Mouse (Mus musculus): Measurements from ENCODE around the gene Etv5. TPM values are rescaled to one million over a fixed set of nuclear protein-coding genes. Genes with fewer than 3 reads are reported as not detected.

Etv5 gene
- polyA plus RNA-seq, 1 experiment from 2014 or later: 52.7 TPM

GRCm38 (mm10) chr16:22436106-22436505, 3.4 kb downstream of the Etv5 start:
- Histone ChIP-seq H3K9ac (ENCODE audit: low read length) (no peak overlapping the region), H3K27ac (replicated peaks; ENCODE audit: low read depth, low read length) (no peak overlapping the region), H3K36me3 (ENCODE audit: control insufficient read depth, insufficient read depth, low read length) (no peaks in the 10 kb centered on the region), H3K9me3 (ENCODE audit: control insufficient read depth, low read length) (no peaks in the 10 kb centered on the region), H3K4me1 (ENCODE audit: control insufficient read depth, insufficient read depth, low read length) (peaks cover 14% of the 10 kb centered on the region), H3K27me3 (ENCODE audit: control insufficient read depth, insufficient read depth, low read length) (no peaks in the 10 kb centered on the region), H3K4me2 (ENCODE audit: low read depth, severe bottlenecking) (no peak overlapping the region), H3K4me3 (ENCODE audit: low read depth, low read length) (no peak overlapping the region)
- WGBS: 59% methylated on average over 6 of the region's 6 CpGs
- DNase-seq (ENCODE audit: low spot score) (no peak), ATAC-seq (ENCODE audit: insufficient number of reproducible peaks, low FRiP score, low TSS enrichment, low read depth) (no peak)

- WGBS: 58% methylated on average over 5 of the region's 5 CpGs
- H3K4me2 ChIP-seq (ENCODE audit: low read depth, severe bottlenecking): no peak overlapping the region
- H3K36me3 ChIP-seq (ENCODE audit: control insufficient read depth, insufficient read depth, low read length): no peaks in the 10 kb centered on the region
- no peak overlapping the region for H3K4me3 ChIP-seq (ENCODE audit: low read depth, low read length)
- DNase-seq (ENCODE audit: low spot score) (no peak), ATAC-seq (ENCODE audit: insufficient number of reproducible peaks, low FRiP score, low TSS enrichment, low read depth) (no peak)
- no peak overlapping the region for H3K27ac ChIP-seq (replicated peaks; ENCODE audit: low read depth, low read length)
- peaks cover 9% of the 10 kb centered on the region for H3K4me1 ChIP-seq (ENCODE audit: control insufficient read depth, insufficient read depth, low read length)
- H3K9me3 ChIP-seq (ENCODE audit: control insufficient read depth, low read length): no peaks in the 10 kb centered on the region
- no peaks in the 10 kb centered on the region for H3K27me3 ChIP-seq (ENCODE audit: control insufficient read depth, insufficient read depth, low read length)
- no peak overlapping the region for H3K9ac ChIP-seq (ENCODE audit: low read length)
These were observed 5.0 kb downstream of the Etv5 start for GRCm38 (mm10) chr16:22434530-22434929.

DNA sequence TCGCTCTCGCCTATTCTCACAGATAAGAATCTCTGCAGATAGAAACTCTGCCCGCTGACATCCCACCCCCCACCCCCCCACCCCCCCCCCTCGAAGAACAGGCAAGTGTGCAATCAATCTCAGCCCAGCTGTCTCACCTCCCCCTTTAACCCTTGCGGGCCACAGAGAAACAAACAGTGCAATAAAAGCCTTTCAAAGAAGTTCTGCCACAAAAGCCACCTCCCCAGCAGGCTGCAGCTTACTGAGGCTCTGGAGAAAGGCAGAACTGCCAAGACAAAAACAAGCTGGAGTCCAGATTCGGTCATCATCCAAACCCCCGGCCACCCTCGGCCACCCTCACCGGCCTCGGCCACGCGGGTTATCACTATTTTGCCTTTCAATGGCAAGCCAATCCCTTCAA, 5.6 kb downstream of the Etv5 start:
- Histone ChIP-seq H3K27ac (replicated peaks; ENCODE audit: low read depth, low read length) (no peak overlapping the region), H3K9me3 (ENCODE audit: control insufficient read depth, low read length) (no peaks in the 10 kb centered on the region), H3K27me3 (ENCODE audit: control insufficient read depth, insufficient read depth, low read length) (no peaks in the 10 kb centered on the region), H3K36me3 (ENCODE audit: control insufficient read depth, insufficient read depth, low read length) (no peaks in the 10 kb centered on the region), H3K4me3 (ENCODE audit: low read depth, low read length) (no peak overlapping the region; the same call in 1 of the 2 replicates), H3K4me2 (ENCODE audit: low read depth, severe bottlenecking) (peak overlapping the region; percentile 7; the same call in 1 of the 2 replicates), H3K9ac (ENCODE audit: low read length) (no peak overlapping the region), H3K4me1 (ENCODE audit: control insufficient read depth, insufficient read depth, low read length) (peaks cover 13% of the 10 kb centered on the region)
- 18% methylated on average over 12 of the region's 12 CpGs for WGBS
- ATAC-seq (ENCODE audit: insufficient number of reproducible peaks, low FRiP score, low TSS enrichment, low read depth) (no peak), DNase-seq (ENCODE audit: low spot score) (no peak)

- Histone ChIP-seq H3K4me3 (ENCODE audit: low read depth, low read length) (no peak overlapping the region), H3K4me2 (ENCODE audit: low read depth, severe bottlenecking) (no peak overlapping the region), H3K9ac (ENCODE audit: low read length) (no peak overlapping the region), H3K4me1 (ENCODE audit: control insufficient read depth, insufficient read depth, low read length) (peaks cover 18% of the 10 kb centered on the region), H3K27ac (replicated peaks; ENCODE audit: low read depth, low read length) (no peak overlapping the region), H3K27me3 (ENCODE audit: control insufficient read depth, insufficient read depth, low read length) (no peaks in the 10 kb centered on the region), H3K36me3 (ENCODE audit: control insufficient read depth, insufficient read depth, low read length) (no peaks in the 10 kb centered on the region), H3K9me3 (ENCODE audit: control insufficient read depth, low read length) (no peaks in the 10 kb centered on the region)
- ATAC-seq (ENCODE audit: insufficient number of reproducible peaks, low FRiP score, low TSS enrichment, low read depth) (no peak), DNase-seq (ENCODE audit: low spot score) (no peak)
- WGBS: 83% methylated on average over 12 of the region's 12 CpGs
These were observed 7.7 kb downstream of the Etv5 start for GRCm38 (mm10) chr16:22431773-22432172.

DNA sequence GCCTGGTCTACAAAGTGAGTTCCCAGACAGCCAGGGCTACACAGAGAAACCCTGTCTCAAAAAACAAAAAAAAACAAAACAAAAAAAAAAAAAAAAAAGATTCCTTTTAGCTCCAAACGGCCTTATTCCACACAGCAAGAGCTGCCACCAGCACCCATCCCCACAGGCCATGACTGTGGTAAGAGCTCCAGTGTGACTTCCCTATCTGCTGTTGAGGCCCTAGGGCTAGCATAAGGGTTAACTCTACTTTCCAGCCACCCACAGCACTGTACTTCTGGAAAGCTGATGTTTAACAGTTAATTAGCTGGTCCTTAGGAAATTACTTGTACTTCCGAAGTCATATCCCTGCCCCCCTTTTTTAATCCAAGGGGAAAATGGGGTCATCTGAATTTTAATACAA, 8.2 kb downstream of the Etv5 start:
- no peaks in the 10 kb centered on the region for H3K27me3 ChIP-seq (ENCODE audit: control insufficient read depth, insufficient read depth, low read length)
- no peak overlapping the region for H3K4me2 ChIP-seq (ENCODE audit: low read depth, severe bottlenecking)
- WGBS: 73% methylated on average over 2 of the region's 2 CpGs
- ATAC-seq (ENCODE audit: insufficient number of reproducible peaks, low FRiP score, low TSS enrichment, low read depth) (no peak), DNase-seq (ENCODE audit: low spot score) (no peak)
- no peak overlapping the region for H3K4me3 ChIP-seq (ENCODE audit: low read depth, low read length)
- no peaks in the 10 kb centered on the region for H3K36me3 ChIP-seq (ENCODE audit: control insufficient read depth, insufficient read depth, low read length)
- H3K4me1 ChIP-seq (ENCODE audit: control insufficient read depth, insufficient read depth, low read length): peaks cover 18% of the 10 kb centered on the region
- no peak overlapping the region for H3K27ac ChIP-seq (replicated peaks; ENCODE audit: low read depth, low read length)
- H3K9me3 ChIP-seq (ENCODE audit: control insufficient read depth, low read length): no peaks in the 10 kb centered on the region
- H3K9ac ChIP-seq (ENCODE audit: low read length): no peak overlapping the region

DNA sequence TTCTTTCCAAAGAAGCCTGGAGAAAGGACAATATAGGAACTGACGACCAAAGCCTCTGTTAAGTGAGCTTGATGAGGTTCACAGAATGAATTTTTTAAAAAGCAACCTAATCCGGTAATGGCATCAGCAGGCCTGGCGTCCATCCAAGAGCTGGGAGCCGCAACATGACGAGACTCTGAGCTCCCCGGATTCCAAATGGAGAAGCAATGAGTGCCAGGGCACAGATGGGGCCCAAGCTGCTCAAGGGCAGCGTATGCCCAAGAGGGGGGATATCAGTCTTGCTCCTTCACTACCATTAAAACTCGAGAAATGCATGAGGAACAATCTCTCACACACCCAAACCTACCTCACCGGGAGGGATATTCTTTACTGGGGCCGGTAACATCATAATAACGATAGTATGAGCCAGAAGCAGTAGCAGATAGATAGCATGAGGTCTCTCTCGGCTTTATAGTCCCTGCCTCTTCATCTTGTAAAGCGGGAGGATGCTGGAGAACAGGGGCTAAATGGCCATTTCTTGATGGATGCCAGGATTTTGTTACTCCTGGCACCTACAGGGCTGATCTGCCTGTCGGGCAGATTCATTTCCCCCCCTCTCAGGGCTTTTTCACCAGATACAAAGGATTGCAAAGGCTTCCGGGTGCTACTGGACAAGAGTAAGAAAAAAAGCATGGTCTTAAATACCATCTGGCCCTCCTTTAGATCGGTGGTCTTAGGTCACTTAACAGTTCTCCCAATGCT, 9.1 kb downstream of the Etv5 start:
- DNase-seq (ENCODE audit: low spot score) (no peak), ATAC-seq (ENCODE audit: insufficient number of reproducible peaks, low FRiP score, low TSS enrichment, low read depth) (no peak)
- Histone ChIP-seq H3K4me3 (ENCODE audit: low read depth, low read length) (no peak overlapping the region), H3K36me3 (ENCODE audit: control insufficient read depth, insufficient read depth, low read length) (no peaks in the 10 kb centered on the region), H3K4me1 (ENCODE audit: control insufficient read depth, insufficient read depth, low read length) (peaks cover 18% of the 10 kb centered on the region), H3K9ac (ENCODE audit: low read length) (no peak overlapping the region), H3K4me2 (ENCODE audit: low read depth, severe bottlenecking) (no peak overlapping the region), H3K9me3 (ENCODE audit: control insufficient read depth, low read length) (no peaks in the 10 kb centered on the region), H3K27me3 (ENCODE audit: control insufficient read depth, insufficient read depth, low read length) (no peaks in the 10 kb centered on the region), H3K27ac (replicated peaks; ENCODE audit: low read depth, low read length) (no peak overlapping the region)
- WGBS: 82% methylated on average over 16 of the region's 16 CpGs

DNA sequence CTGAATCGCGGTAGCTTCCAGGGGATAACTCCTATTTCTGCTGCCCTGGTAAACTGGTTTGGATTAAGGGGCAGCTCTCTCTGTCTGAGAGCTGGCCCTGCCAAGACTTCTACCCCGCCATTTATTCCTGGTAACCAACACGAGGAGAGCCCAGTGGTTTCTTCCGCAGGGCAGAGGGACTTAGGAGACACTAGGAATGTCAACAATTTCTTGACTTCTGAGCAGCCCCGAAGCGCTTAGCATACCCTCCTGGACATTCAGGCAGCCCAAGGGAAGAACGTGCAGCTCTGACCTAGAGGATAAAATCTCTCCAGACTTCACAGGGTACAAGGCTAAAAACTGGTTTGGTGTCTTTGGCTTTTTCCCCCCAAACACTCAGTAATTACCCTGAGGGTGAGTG, 10.1 kb downstream of the Etv5 start:
- ATAC-seq (ENCODE audit: insufficient number of reproducible peaks, low FRiP score, low TSS enrichment, low read depth): no peak
- Histone ChIP-seq H3K4me2 (ENCODE audit: low read depth, severe bottlenecking) (peak overlapping the region; percentile 17; the same call in 1 of the 2 replicates), H3K36me3 (ENCODE audit: control insufficient read depth, insufficient read depth, low read length) (peaks cover 2% of the 10 kb centered on the region; the same call in 1 of the 2 replicates), H3K27me3 (ENCODE audit: control insufficient read depth, insufficient read depth, low read length) (no peaks in the 10 kb centered on the region), H3K9ac (ENCODE audit: low read length) (no peak overlapping the region; the same call in 1 of the 2 replicates), H3K4me3 (ENCODE audit: low read depth, low read length) (no peak overlapping the region), H3K9me3 (ENCODE audit: control insufficient read depth, low read length) (no peaks in the 10 kb centered on the region), H3K4me1 (ENCODE audit: control insufficient read depth, insufficient read depth, low read length) (peaks cover 14% of the 10 kb centered on the region), H3K27ac (replicated peaks; ENCODE audit: low read depth, low read length) (peak overlapping the region; percentile 21; the same call in 1 of the 2 replicates)
- no peak for DNase-seq (ENCODE audit: low spot score)
- 30% methylated on average over 8 of the region's 8 CpGs for WGBS

DNA sequence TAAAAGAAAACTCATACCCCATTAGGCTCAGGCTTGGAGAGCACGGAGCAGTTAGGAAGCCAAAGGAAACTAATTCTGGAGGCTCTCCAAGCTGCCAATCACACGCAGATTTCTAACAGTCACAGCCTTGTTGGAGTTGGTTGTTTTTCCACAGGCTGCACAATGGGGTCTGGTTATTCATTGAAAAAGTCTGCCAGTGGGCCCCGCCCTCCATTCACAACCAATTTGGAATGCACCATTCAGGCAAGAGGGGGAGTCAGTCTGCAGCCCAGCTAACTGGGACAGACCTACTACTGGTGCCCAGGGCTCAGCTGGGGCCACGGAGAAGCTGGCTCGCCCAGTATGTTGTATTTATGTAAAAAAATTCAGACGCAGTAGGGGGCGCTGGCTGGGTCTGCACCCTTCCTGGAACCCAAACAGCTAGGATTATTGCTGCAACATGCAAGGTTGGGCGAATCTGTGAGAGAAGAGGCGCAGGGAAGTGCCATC, 10.6 kb downstream of the Etv5 start:
- ATAC-seq (ENCODE audit: insufficient number of reproducible peaks, low FRiP score, low TSS enrichment, low read depth): peak; percentile 89
- Histone ChIP-seq H3K36me3 (ENCODE audit: control insufficient read depth, insufficient read depth, low read length) (peaks cover 2% of the 10 kb centered on the region; the same call in 1 of the 2 replicates), H3K4me2 (ENCODE audit: low read depth, severe bottlenecking) (peak overlapping the region; percentile 17; the same call in 1 of the 2 replicates), H3K9ac (ENCODE audit: low read length) (no peak overlapping the region; the same call in 1 of the 2 replicates), H3K4me1 (ENCODE audit: control insufficient read depth, insufficient read depth, low read length) (peaks cover 10% of the 10 kb centered on the region), H3K9me3 (ENCODE audit: control insufficient read depth, low read length) (no peaks in the 10 kb centered on the region), H3K27me3 (ENCODE audit: control insufficient read depth, insufficient read depth, low read length) (no peaks in the 10 kb centered on the region), H3K27ac (replicated peaks; ENCODE audit: low read depth, low read length) (peak overlapping the region; percentile 43), H3K4me3 (ENCODE audit: low read depth, low read length) (no peak overlapping the region)
- DNase-seq (ENCODE audit: low spot score): peak; percentile 85
- 14% methylated on average over 9 of the region's 9 CpGs for WGBS

Measured in limb, embryonic 11.5 days (tissue).